Comparison of ENCODE assay signal across 17 mouse cellular contexts in genomic region chr2:75065304-75065703, GRCm38 (mm10).
DNase-seq lines count a peak whose midpoint lies in the region; ATAC-seq and TF ChIP-seq lines count a peak whose summit lies in the region.
"Had no signal": no experiment of that assay in that cellular context is flagged by ENCODE, and none has a peak within 500 bp of the region (broad histone marks: within the 10 kb centered on the region; RNA-seq: fewer than 3 reads in every experiment).

No protein-coding gene starts in this region.

- no peak for TF ChIP-seq CTCF in hindbrain, postnatal 0 days (IDR thresholded peaks at IDR 0.05; ENCODE audit: low read depth)

- H3K9me3 ChIP-seq in embryonic facial prominence, embryonic 10.5 days: no peaks in the 10 kb centered on the region
- H3K9me3 ChIP-seq in hindbrain, postnatal 0 days (ENCODE audit: low read length): no peaks in the 10 kb centered on the region
- H3K9me3 ChIP-seq: embryonic facial prominence, embryonic 15.5 days had no signal

- H3K36me3 ChIP-seq in embryonic facial prominence, embryonic 10.5 days (replicated peaks): no peaks in the 10 kb centered on the region
- no peaks in the 10 kb centered on the region for H3K36me3 ChIP-seq in hindbrain, postnatal 0 days (ENCODE audit: insufficient read depth, low read length)
- H3K36me3 ChIP-seq: embryonic facial prominence, embryonic 15.5 days had no signal

- H3K4me2 ChIP-seq in hindbrain, postnatal 0 days (ENCODE audit: low read depth, low read length): no peak overlapping the region
- H3K4me2 ChIP-seq: embryonic facial prominence, embryonic 15.5 days had no signal

- peaks cover 31% of the 10 kb centered on the region for H3K4me1 ChIP-seq in embryonic facial prominence, embryonic 10.5 days
- peaks cover 12% of the 10 kb centered on the region for H3K4me1 ChIP-seq in hindbrain, postnatal 0 days (ENCODE audit: insufficient read depth, low read length)

- H3K9ac ChIP-seq in hindbrain, postnatal 0 days (replicated peaks; ENCODE audit: low read length): no peak overlapping the region
- H3K9ac ChIP-seq: embryonic facial prominence, embryonic 15.5 days had no signal

- ATAC-seq in hindbrain, postnatal 0 days: peak; percentile 68; the same call in 1 of the 2 replicates

- DNase-seq in embryo, embryonic 10.5 days (ENCODE audit: low spot score): peak; percentile 35
- no peak for DNase-seq in embryo, embryonic 10 days (ENCODE audit: low spot score)
- peak; percentile 28 for DNase-seq in left cerebral cortex, postnatal 4 days
- no peak for DNase-seq in left cerebral cortex, postnatal 25 days (ENCODE audit: low spot score in 2 of 2)
- DNase-seq in embryonic facial prominence, embryonic 10.5 days (ENCODE audit: low spot score): peak; percentile 31
- peak; percentile 47 for DNase-seq in hindbrain, postnatal 0 days (ENCODE audit: low spot score)
- no peak for DNase-seq in urinary bladder, postnatal 25 days (ENCODE audit: low spot score)
- no peak for DNase-seq in adrenal gland, adult 2 months
- DNase-seq: cerebellum, adult 11-12 months; gastrocnemius, postnatal 10 days; heart, postnatal 10 days; lung, adult 2 months; lung, postnatal 36 days; right cerebral cortex, postnatal 4 days; thymus, adult 2 months had no signal

- WGBS in embryonic facial prominence, embryonic 10.5 days: 78% methylated on average over 2 of the region's 2 CpGs
- 33% methylated on average over 2 of the region's 2 CpGs for WGBS in hindbrain, postnatal 0 days

- H3K27ac ChIP-seq in embryonic facial prominence, embryonic 10.5 days (replicated peaks): no peak overlapping the region
- H3K27ac ChIP-seq in hindbrain, postnatal 0 days: peak overlapping the region; percentile 32; the same call in 1 of the 2 replicates
- H3K27ac ChIP-seq: embryonic facial prominence, embryonic 15.5 days had no signal

- intact Hi-C loops in left cerebral cortex, postnatal 4 days (cut with DNase I): no loop called here
- intact Hi-C loops in left cerebral cortex, postnatal 25 days (cut with DNase I): no loop called here

- no peak overlapping the region for H3K4me3 ChIP-seq in embryonic facial prominence, embryonic 10.5 days
- H3K4me3 ChIP-seq in hindbrain, postnatal 0 days (ENCODE audit: low read length): no peak overlapping the region
- H3K4me3 ChIP-seq: embryonic facial prominence, embryonic 15.5 days had no signal

- peaks cover 17% of the 10 kb centered on the region for H3K27me3 ChIP-seq in embryonic facial prominence, embryonic 10.5 days (replicated peaks; ENCODE audit: low read depth, poor library complexity, severe bottlenecking)
- no peaks in the 10 kb centered on the region for H3K27me3 ChIP-seq in hindbrain, postnatal 0 days (ENCODE audit: insufficient read depth, low read length)
- H3K27me3 ChIP-seq: CH12.LX had no signal

Comparison
In these comparisons a context has a peak if more than half of its experiments do, and no peak if none do; other contexts are left out.
1. DNase-seq: peak in embryo, embryonic 10.5 days (single experiment), left cerebral cortex, postnatal 4 days (single experiment), embryonic facial prominence, embryonic 10.5 days (single experiment) and hindbrain, postnatal 0 days (single experiment); none in embryo, embryonic 10 days (single experiment), left cerebral cortex, postnatal 25 days (0 of 2), urinary bladder, postnatal 25 days (single experiment) and adrenal gland, adult 2 months (single experiment).